Mouse (Mus musculus) liver, adult 2 months (tissue): ENCODE measurements around the gene Myo15. TPM values are rescaled to one million over a fixed set of nuclear protein-coding genes. Genes with fewer than 3 reads are reported as not detected.

ENCODE experiments used
- DNase-seq: peaks from one replicate; pipeline ENCODE4 v3.0.0-alpha.2; 2011; ENCODE audit warnings: low read depth, low spot score; ENCODE audit errors: extremely low read depth
- H3K27ac ChIP-seq: fragments of 200-500 bp; replicated peaks from 2 replicates; pipeline ENCODE4 v1.5.1; 2012; ENCODE audit warnings: low read depth, mild to moderate bottlenecking, control low read depth, inconsistent platforms, low read length; ENCODE audit not compliant: insufficient read depth
- H3K27me3 ChIP-seq: fragments of 200-500 bp; 2 replicates; pipeline ENCODE4 v1.6.1; 2012; ENCODE audit warnings: mild to moderate bottlenecking, moderate library complexity, low read length, inconsistent platforms; ENCODE audit not compliant: control insufficient read depth, insufficient read depth
- H3K36me3 ChIP-seq: fragments of 200-500 bp; 2 replicates; pipeline ENCODE4 v1.6.1; 2012; ENCODE audit warnings: low read length, inconsistent platforms; ENCODE audit not compliant: control insufficient read depth, insufficient read depth
- H3K4me1 ChIP-seq: fragments of 200-500 bp; 2 replicates; pipeline ENCODE4 v1.6.1; 2011; ENCODE audit warnings: low read length; ENCODE audit not compliant: control insufficient read depth, insufficient read depth
- H3K4me3 ChIP-seq: fragments of 200-500 bp; 2 replicates; pipeline ENCODE4 v1.5.1; 2011; ENCODE audit warnings: low read depth, mild to moderate bottlenecking, control low read depth, low read length, moderate library complexity; ENCODE audit not compliant: insufficient read depth
- H3K79me2 ChIP-seq: fragments of 200-500 bp; 2 replicates; pipeline ENCODE4 v1.6.1; 2012; ENCODE audit warnings: inconsistent platforms, mild to moderate bottlenecking, low read length, moderate library complexity; ENCODE audit not compliant: control insufficient read depth, insufficient read depth
- H3K9ac ChIP-seq: fragments of 200-500 bp; 2 replicates; pipeline ENCODE4 v1.6.1; 2012; ENCODE audit warnings: low read depth, mild to moderate bottlenecking, control low read depth, inconsistent platforms, low read length
- CTCF ChIP-seq: fragments of 200-500 bp; IDR thresholded peaks from 2 replicates; pipeline ENCODE4 v1.5.1; 2011; ENCODE audit warnings: low read depth, low read length, control low read depth
- POLR2A ChIP-seq: fragments of 200-500 bp; IDR thresholded peaks from 2 replicates; pipeline ENCODE4 v1.6.1; 2011; ENCODE audit warnings: low read length, control low read depth; ENCODE audit not compliant: insufficient read depth; ENCODE audit errors: extremely low read depth
- WGBS: fragments of 180-500 bp; shearing (Covaris S2); methylation state at CpG from one replicate; pipeline ENCODE4 v1.1.7; 2018; 5-methylcytosine and 5-hydroxymethylcytosine counted together
- polyA plus RNA-seq: library from polyadenylated mRNA; depleted of rRNA; stranded (reverse); fragments of >200 nt; gene quantifications from 2 replicates; pipeline ENCODE4 v1.2.3, GENCODE M21; 2012; rRNA removed
- total RNA-seq: library from RNA; depleted of rRNA; stranded (reverse); fragments of >200 nt; gene quantifications from 2 replicates; pipeline ENCODE4 v1.2.3, GENCODE M21; 2014; rRNA removed

Myo15 gene
- total RNA-seq: under 0.01 TPM in 1 of 2 replicates, not detected in the other
- 0.05 and 0.06 TPM in 2 replicates for polyA plus RNA-seq

DNA sequence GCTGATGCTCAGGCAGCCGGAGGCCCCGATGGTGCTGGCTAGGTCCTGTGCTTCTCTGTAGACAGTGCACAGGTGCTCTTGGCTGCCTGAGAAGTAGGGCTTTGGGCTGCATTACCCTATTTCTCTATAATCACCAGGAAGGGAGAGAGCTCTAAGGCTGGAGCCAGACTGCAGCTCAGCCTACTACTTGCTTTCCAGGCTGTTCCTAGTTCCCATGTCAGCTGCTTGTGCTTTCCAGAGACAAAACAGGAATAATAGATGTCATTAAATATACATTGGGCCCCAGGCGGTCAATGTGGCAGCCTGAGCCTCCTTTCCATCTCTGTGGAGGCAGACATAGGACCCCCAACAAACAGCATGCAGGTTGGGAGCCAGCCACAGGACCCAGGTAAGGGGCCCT is at the start of gene Myo15:
TSS of gene Myo15 (plus strand) at position 301 of the 400 bp plus-strand sequence.
- Histone ChIP-seq H3K9ac (no peak within 1 kb of the TSS), H3K4me3 (no peak within 1 kb of the TSS), H3K36me3 (peaks cover 11% of the 10 kb centered on the region), H3K27ac (no peak within 1 kb of the TSS), H3K79me2 (no peaks in the 10 kb centered on the region), H3K27me3 (no peaks in the 10 kb centered on the region), H3K4me1 (peaks cover 6% of the 10 kb centered on the region; the same call in 1 of the 2 replicates)
- TF ChIP-seq POLR2A (no peak), CTCF (no peak)
- no peak for DNase-seq
- WGBS: 95% methylated on average over 3 of the region's 3 CpGs

DNA sequence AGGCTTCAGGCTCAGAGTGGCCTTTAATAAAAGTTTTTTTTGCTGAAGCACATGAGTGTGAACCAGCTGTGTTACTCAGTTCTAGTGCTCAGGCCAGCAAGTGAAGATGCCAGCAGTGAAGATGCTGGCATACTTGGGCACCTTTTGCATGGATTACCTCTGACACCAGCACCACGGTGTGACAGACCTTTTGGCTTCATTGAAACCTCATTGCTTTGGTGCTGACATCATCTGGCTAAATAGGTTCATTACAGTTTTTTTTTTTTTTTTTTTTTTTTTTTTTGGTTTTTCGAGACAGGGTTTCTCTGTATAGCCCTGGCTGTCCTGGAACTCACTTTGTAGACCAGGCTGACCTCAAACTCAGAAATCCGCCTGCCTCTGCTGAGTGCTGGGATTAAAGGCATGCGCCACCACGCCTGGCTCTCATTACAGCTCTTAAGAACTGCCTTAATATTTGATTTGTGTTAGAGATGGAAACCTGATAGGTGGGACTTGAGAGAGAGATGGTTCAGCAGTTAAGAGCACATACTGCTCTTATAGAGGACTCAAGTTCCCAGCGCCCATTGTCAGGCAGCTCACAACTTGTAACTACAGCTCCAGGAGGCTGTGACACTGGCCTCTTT is 47.0 kb upstream of the Myo15 start:
- DNase-seq: peak; percentile 43
- Histone ChIP-seq H3K9ac (no peak overlapping the region), H3K27me3 (no peaks in the 10 kb centered on the region), H3K4me1 (peaks cover 5% of the 10 kb centered on the region), H3K36me3 (peaks cover 11% of the 10 kb centered on the region), H3K79me2 (peaks cover 7% of the 10 kb centered on the region; the same call in 1 of the 2 replicates), H3K4me3 (no peak overlapping the region), H3K27ac (no peak overlapping the region)
- WGBS: 64% methylated on average over 6 of the region's 6 CpGs
- TF ChIP-seq POLR2A (no peak), CTCF (no peak)

GRCm38 (mm10) chr11:60423006-60423405 is 46.1 kb upstream of the Myo15 start:
- no peak overlapping the region for H3K4me3 ChIP-seq
- peaks cover 5% of the 10 kb centered on the region for H3K4me1 ChIP-seq
- H3K9ac ChIP-seq: no peak overlapping the region
- no peaks in the 10 kb centered on the region for H3K27me3 ChIP-seq
- DNase-seq: no peak
- TF ChIP-seq POLR2A: no peak
- TF ChIP-seq CTCF: no peak
- peaks cover 3% of the 10 kb centered on the region; the same call in 1 of the 2 replicates for H3K79me2 ChIP-seq
- H3K27ac ChIP-seq: no peak overlapping the region
- WGBS: 100% methylated on average over 1 of the region's 1 CpGs
- H3K36me3 ChIP-seq: peaks cover 13% of the 10 kb centered on the region

DNA sequence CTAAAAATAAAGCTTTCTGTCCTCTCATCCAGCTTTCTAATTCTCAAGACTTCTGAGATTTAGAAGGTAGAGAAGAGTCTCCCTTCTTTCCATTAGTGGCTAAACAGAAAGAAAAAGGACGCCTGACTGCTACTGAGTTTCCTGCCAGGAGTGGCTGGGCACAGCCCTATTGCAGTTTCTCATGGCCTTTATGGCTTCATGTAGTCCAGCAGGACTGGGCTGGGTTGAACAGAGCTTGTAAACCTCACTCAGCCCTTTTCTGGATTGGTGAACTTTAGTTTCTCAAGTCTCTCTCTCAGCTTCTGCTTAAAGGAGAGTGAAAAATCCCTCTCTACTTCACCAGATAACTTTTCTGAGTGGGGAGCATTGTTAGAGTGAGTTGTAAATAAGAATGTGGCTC is 42.7 kb upstream of the Myo15 start:
- no peak overlapping the region for H3K9ac ChIP-seq
- no peaks in the 10 kb centered on the region for H3K27me3 ChIP-seq
- H3K27ac ChIP-seq: no peak overlapping the region
- H3K79me2 ChIP-seq: no peaks in the 10 kb centered on the region; the same call in 1 of the 2 replicates
- H3K4me1 ChIP-seq: no peaks in the 10 kb centered on the region
- TF ChIP-seq POLR2A (no peak), CTCF (no peak)
- peaks cover 18% of the 10 kb centered on the region for H3K36me3 ChIP-seq
- DNase-seq: no peak
- H3K4me3 ChIP-seq: no peak overlapping the region
- 90% methylated on average over 1 of the region's 1 CpGs for WGBS

- no peak for DNase-seq
- H3K36me3 ChIP-seq: peaks cover 26% of the 10 kb centered on the region
- H3K9ac ChIP-seq: no peak overlapping the region
- TF ChIP-seq CTCF (no peak), POLR2A (no peak)
- WGBS: 55% methylated on average over 3 of the region's 3 CpGs
- no peaks in the 10 kb centered on the region for H3K27me3 ChIP-seq
- H3K27ac ChIP-seq: no peak overlapping the region
- H3K4me3 ChIP-seq: no peak overlapping the region
- H3K79me2 ChIP-seq: no peaks in the 10 kb centered on the region
- H3K4me1 ChIP-seq: no peaks in the 10 kb centered on the region
Observed at GRCm38 (mm10) chr11:60427628-60428027, 41.5 kb upstream of the Myo15 start.

DNA sequence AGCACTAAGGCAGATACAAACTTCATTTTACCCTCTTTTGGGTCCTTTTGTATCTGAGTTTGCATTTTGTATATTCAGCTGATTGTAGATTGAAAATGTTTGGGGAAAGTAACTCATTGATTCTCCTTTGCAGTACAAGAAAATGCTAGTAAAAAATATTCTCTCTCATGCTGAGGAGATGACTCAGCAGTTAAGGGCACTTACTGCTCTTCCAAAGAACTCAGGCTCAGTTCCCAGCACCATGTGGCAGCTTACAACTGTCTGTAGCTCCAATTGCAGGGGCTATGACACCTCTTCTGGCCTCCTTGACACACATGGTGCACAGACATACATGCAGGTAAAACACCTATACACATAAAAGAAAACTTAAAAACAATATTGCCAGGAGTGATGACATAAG is 35.6 kb upstream of the Myo15 start:
- Histone ChIP-seq H3K9ac (no peak overlapping the region), H3K27ac (no peak overlapping the region), H3K4me3 (no peak overlapping the region), H3K4me1 (no peaks in the 10 kb centered on the region), H3K79me2 (no peaks in the 10 kb centered on the region), H3K36me3 (peaks cover 40% of the 10 kb centered on the region), H3K27me3 (no peaks in the 10 kb centered on the region)
- TF ChIP-seq POLR2A (no peak), CTCF (no peak)
- no peak for DNase-seq
